Mouse (Mus musculus) olfactory bulb, adult 2 months (tissue): Measurements from ENCODE around the gene 1700028P14Rik. TPM values are rescaled to one million over a fixed set of nuclear protein-coding genes. Genes with fewer than 3 reads are reported as not detected.

ENCODE experiments used
- H3K27ac ChIP-seq: fragments of 200-500 bp; 2 replicates; pipeline ENCODE4 v1.5.1; 2012; ENCODE audit warnings: low read depth, low read length; ENCODE audit not compliant: insufficient read depth
- H3K4me1 ChIP-seq: fragments of 200-500 bp; 2 replicates; pipeline ENCODE4 v1.6.1; 2012; ENCODE audit warnings: low read length; ENCODE audit not compliant: control insufficient read depth, insufficient read depth
- H3K4me3 ChIP-seq: fragments of 200-500 bp; 2 replicates; pipeline ENCODE4 v1.5.1; 2012; ENCODE audit warnings: mild to moderate bottlenecking, low read depth, low read length, moderate library complexity; ENCODE audit not compliant: insufficient read depth
- CTCF ChIP-seq: fragments of 200-500 bp; IDR thresholded peaks from 2 replicates; pipeline ENCODE4 v1.5.1; 2012; ENCODE audit warnings: low read depth, mild to moderate bottlenecking, low read length, moderate library complexity; ENCODE audit not compliant: insufficient read depth
- POLR2A ChIP-seq: fragments of 200-500 bp; IDR thresholded peaks from 2 replicates; pipeline ENCODE4 v1.6.1; 2012; ENCODE audit warnings: mild to moderate bottlenecking, low read depth, low read length, moderate library complexity; ENCODE audit not compliant: insufficient read depth
- WGBS: fragments of 180-500 bp; shearing (Covaris S2); methylation state at CpG from one replicate; pipeline ENCODE4 v1.1.7; 2018; 5-methylcytosine and 5-hydroxymethylcytosine counted together
- polyA plus RNA-seq: library from polyadenylated mRNA; stranded (reverse); fragments of >200 nt; gene quantifications from 2 replicates; pipeline ENCODE4 v1.2.4, GENCODE M21; 2012; ENCODE audit warnings: low replicate concordance; ENCODE audit not compliant: missing spikeins, insufficient read depth, insufficient read length

1700028P14Rik gene
- polyA plus RNA-seq, 1 experiment: not detected

DNA sequence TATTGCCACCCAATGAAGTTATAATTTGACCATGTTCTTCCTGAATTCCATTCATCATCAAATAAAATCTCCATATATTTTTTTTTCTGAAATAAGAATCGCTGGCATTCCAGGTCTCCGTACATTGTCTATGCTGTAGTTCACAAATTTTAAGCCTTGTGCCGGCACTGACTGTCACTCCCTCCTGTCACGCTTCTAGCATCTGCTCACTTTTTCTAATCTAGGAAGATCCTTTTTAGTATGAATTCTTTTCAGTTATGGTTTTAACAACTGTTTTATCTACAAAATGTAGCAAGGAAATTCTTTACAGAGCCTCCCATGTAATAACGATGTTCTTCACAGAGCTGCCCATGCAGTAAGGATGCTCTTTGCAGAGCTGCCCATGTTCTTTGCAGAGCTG, 134.1 kb downstream of the 1700028P14Rik start:
- Histone ChIP-seq H3K4me3 (no peak overlapping the region), H3K4me1 (no peaks in the 10 kb centered on the region), H3K27ac (no peak overlapping the region)
- WGBS: 86% methylated on average over 5 of the region's 5 CpGs
- TF ChIP-seq CTCF (no peak), POLR2A (no peak)

DNA sequence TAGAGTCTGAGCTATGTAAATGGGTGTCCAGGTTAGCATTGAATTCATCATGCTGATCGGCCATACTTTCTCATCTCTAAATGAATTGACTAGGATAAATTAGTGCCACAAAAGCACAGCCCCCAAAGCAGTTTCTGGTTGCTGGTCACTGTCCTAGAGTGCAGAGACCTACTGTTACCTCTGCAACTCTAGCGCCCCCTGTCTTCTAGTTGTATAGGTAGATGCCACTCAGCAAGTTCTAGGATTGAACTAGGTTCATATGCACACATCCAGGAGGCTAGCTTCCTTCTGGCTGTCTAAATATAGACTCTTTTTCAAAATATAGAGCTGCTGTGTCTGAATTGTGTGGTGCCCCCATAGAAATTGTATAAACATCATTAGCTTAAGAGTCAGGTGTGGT, 141.3 kb downstream of the 1700028P14Rik start:
- Histone ChIP-seq H3K4me1 (peaks cover 5% of the 10 kb centered on the region; the same call in 1 of the 2 replicates), H3K4me3 (no peak overlapping the region), H3K27ac (no peak overlapping the region)
- whole genome bisulfite sequencing: 58% methylated on average over 2 of the region's 2 CpGs
- TF ChIP-seq POLR2A (no peak), CTCF (no peak)

Other genes starting within 250 kb of the 1700028P14Rik start
- not detected in 2 replicates for gene Mamdc2, start 204.4 kb downstream of the 1700028P14Rik start, polyA plus RNA-seq
- gene Ptar1, start 34.6 kb upstream of the 1700028P14Rik start, polyA plus RNA-seq: not detected in 2 replicates
- gene Apba1, start 106.1 kb upstream of the 1700028P14Rik start, polyA plus RNA-seq: 45.8 TPM in 1 of 2 replicates, not detected in the other